Mouse (Mus musculus) large intestine, adult 2 months (tissue): ENCODE data around the gene Pinlyp. TPM values are rescaled to one million over a fixed set of nuclear protein-coding genes. Genes with fewer than 3 reads are reported as not detected.

Experiments used
- DNase-seq: peaks from one replicate; pipeline ENCODE4 v3.0.0-alpha.2; 2012; ENCODE audit warnings: low read depth, low spot score
- whole genome bisulfite sequencing: fragments of 180-500 bp; shearing (Covaris S2); methylation state at CpG from one replicate; pipeline ENCODE4 v1.1.7; 2018; 5-methylcytosine and 5-hydroxymethylcytosine counted together
- polyA plus RNA-seq: library from polyadenylated mRNA; depleted of rRNA; stranded (reverse); fragments of >200 nt; gene quantifications from 2 replicates; pipeline ENCODE4 v1.2.3, GENCODE M21; 2012; rRNA removed

The Pinlyp gene
- polyA plus RNA-seq, 1 experiment = not detected

DNA sequence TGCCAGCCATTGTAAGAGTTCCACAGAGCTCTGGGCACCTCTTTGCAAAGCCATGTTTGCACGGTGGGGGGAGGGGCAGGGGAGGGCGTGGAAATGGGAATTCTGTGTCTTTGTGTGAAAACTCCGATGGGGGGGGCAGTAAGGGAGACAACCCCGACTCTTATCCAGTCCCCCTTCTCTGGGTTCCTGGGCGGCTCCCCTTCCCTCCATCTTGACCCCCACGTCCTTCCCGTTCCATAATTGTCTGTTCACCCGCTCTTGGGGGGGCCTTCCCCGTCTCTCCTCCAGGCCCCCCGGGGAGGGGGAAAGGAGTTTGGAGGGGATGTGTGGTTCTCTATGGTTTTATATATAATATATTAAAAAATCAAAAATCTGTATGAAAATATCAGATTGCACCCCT, 41.9 kb downstream of the Pinlyp start:
- no peak for DNase-seq
- WGBS = 15% methylated on average over 10 of the region's 10 CpGs

DNA sequence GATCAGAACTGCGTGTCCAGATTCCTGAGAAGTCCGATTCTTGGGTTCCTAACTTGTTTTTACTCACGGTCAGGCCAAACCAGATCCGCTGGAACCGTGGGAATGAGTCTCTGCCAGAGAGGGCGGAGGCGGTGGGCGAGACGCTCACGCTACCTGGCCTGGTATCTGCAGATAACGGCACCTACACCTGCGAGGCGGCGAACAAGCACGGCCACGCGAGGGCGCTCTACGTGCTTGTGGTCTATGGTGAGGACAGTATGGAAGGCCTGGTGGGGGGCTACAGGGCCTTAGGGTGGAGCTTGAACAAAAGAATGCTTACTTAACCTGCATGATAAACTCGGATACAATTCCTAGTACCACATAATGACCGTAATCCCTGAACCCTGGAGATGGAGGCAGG, 44.4 kb downstream of the Pinlyp start:
- no peak for DNase-seq
- 53% methylated on average over 21 of the region's 21 CpGs for WGBS

DNA sequence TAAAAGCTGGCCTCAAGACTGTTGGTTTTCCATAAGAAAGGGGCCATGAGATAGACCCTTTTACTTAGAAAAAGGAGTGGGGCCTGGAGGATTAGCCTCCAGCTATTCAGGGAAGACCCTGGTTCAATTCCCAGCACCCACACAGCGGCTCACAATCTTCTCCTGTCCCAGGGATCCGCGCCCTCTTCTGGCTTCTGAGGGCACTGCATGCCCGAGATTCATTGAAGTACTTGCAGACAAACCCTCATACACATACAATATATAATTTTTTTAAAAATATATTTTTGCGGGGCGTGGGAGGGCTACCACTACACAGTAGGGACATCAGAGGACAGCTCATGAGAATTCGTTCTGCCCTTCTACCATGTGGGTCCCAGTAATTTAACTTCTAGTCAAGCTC, 45.0 kb downstream of the Pinlyp start:
- no peak for DNase-seq
- WGBS = 35% methylated on average over 7 of the region's 7 CpGs

DNA sequence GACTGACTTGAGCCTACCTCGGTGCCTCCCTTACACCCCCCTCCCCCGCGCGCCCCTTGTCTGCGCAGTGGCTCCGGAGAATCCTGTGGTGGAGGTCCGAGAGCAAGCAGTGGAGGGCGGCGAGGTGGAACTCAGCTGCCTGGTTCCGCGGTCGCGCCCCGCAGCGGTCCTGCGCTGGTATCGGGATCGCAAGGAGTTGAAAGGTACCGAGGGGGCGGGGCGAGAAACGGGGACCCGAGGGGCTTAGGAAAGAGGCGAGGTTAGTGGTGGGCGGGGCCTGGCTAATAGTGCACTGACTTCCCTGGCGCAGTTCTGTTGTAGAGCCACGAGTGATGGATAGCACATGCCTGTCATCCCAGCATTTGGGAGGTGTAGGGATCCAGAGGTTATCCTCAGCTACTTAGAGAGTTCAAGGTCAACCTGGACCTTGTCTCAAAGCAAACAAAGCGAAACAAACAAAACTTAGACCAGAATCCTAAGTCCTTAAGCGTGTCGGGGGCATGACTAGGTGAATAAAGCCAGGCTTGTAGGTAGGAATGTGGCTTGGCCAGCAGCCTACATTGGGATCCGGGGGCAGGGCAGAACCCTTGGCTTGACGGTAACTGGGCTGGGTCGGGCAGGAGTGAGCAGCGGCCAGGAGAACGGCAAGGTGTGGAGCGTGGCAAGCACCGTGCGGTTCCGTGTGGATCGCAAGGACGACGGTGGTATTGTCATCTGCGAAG, 45.9 kb downstream of the Pinlyp start:
- no peak for DNase-seq
- WGBS = 10% methylated on average over 42 of the region's 43 CpGs

Other genes with a start within 250 kb of the Pinlyp start
- gene Zfp61, start 244.9 kb downstream of the Pinlyp start, polyA plus RNA-seq = 3.8 and 4.1 TPM in 2 replicates
- gene Zfp94, start 229.5 kb downstream of the Pinlyp start, polyA plus RNA-seq = 2.1 and 3.1 TPM in 2 replicates
- 0.16 TPM in 1 of 2 replicates, not detected in the other for gene Tescl, start 212.2 kb downstream of the Pinlyp start, polyA plus RNA-seq
- gene Lypd5, start 196.9 kb downstream of the Pinlyp start, polyA plus RNA-seq = 0.04 TPM in 1 of 2 replicates, not detected in the other
- gene Kcnn4, start 175.9 kb downstream of the Pinlyp start, polyA plus RNA-seq = 76.3 and 90.9 TPM in 2 replicates
- gene Smg9, start 146.5 kb downstream of the Pinlyp start, polyA plus RNA-seq = 40.0 and 42.2 TPM in 2 replicates
- gene Irgc1, start 93.8 kb downstream of the Pinlyp start, polyA plus RNA-seq = 0.84 TPM in 1 of 2 replicates, not detected in the other
- 10.6 and 11.6 TPM in 2 replicates for gene Plaur, start 83.6 kb downstream of the Pinlyp start, polyA plus RNA-seq
- gene Cadm4, start 64.1 kb downstream of the Pinlyp start, polyA plus RNA-seq = 2.0 and 2.7 TPM in 2 replicates
- gene Zfp428, start 39.1 kb downstream of the Pinlyp start, polyA plus RNA-seq = 6.7 and 7.4 TPM in 2 replicates
- not detected in 2 replicates for gene AC161166.1, start 33.7 kb downstream of the Pinlyp start, polyA plus RNA-seq
- gene Irgq, start 15.4 kb downstream of the Pinlyp start, polyA plus RNA-seq = 7.6 and 10.8 TPM in 2 replicates
- gene Xrcc1, start 171 bp upstream of the Pinlyp start, polyA plus RNA-seq = 27.8 and 36.0 TPM in 2 replicates
- 56.6 and 77.6 TPM in 2 replicates for gene Ethe1, start 41.4 kb upstream of the Pinlyp start, polyA plus RNA-seq
- gene Zfp575, start 41.5 kb upstream of the Pinlyp start, polyA plus RNA-seq = 0.16 and 0.29 TPM in 2 replicates
- gene Phldb3, start 64.6 kb upstream of the Pinlyp start, polyA plus RNA-seq = 4.1 and 4.8 TPM in 2 replicates
- gene Lypd3, start 90.4 kb upstream of the Pinlyp start, polyA plus RNA-seq = 0.14 and 0.25 TPM in 2 replicates
- not detected in 2 replicates for gene Tex101, start 130.6 kb upstream of the Pinlyp start, polyA plus RNA-seq
- not detected in 2 replicates for gene BC049730, start 163.1 kb upstream of the Pinlyp start, polyA plus RNA-seq
- gene Gm4763, start 180.8 kb upstream of the Pinlyp start, polyA plus RNA-seq = not detected in 2 replicates
- gene Cd177, start 214.2 kb upstream of the Pinlyp start, polyA plus RNA-seq = 20.1 and 21.8 TPM in 2 replicates
- 23.2 and 28.2 TPM in 2 replicates for gene Ceacam10, start 231.1 kb upstream of the Pinlyp start, polyA plus RNA-seq